Mouse (Mus musculus) liver, embryonic 14.5 days (tissue): ENCODE measurements at regions not wholly inside any gene's neighbourhood (a gene's known extent, or its start where the extent isn't known, plus 50 kb on each side); places are given as distances from the start of the nearest gene placed in this dataset.

Experiments
- ATAC-seq: fragments of 200-750 bp; cut with Nextera tagmentation; 2 replicates; pipeline ENCODE4 v1.8.0; 2017; ENCODE audit warnings: moderate number of reproducible peaks, mild to moderate bottlenecking, moderate library complexity; ENCODE audit not compliant: insufficient read depth
- DNase-seq, 3 experiments: peaks; one replicate each; pipeline ENCODE4 v3.0.0-alpha.2; 2012 to 2013; ENCODE audit warnings: low read depth in 3 of 3, low spot score in 3 of 3
- H3K27ac ChIP-seq: fragments of 300-500 bp; sonication (generic); 2 replicates; pipeline ENCODE4 v1.5.1; 2014; ENCODE audit warnings: moderate library complexity, mild to moderate bottlenecking, control low read depth, inconsistent platforms
- H3K27me3 ChIP-seq: fragments of 300-500 bp; sonication (generic); 2 replicates; pipeline ENCODE4 v1.6.1; 2014; ENCODE audit warnings: mild to moderate bottlenecking, low read length, moderate library complexity; ENCODE audit not compliant: control insufficient read depth, insufficient read depth
- H3K36me3 ChIP-seq: fragments of 300-500 bp; sonication (generic); replicated peaks from 2 replicates; pipeline ENCODE4 v1.6.1; 2014; ENCODE audit warnings: low read depth; ENCODE audit not compliant: control insufficient read depth, insufficient read depth
- H3K4me1 ChIP-seq, 2 experiments: fragments of 200-500 bp in 1 of 2; fragments of 300-500 bp in 1 of 2; sonication (generic) in 1 of 2; replicated peaks; 2 replicates each; pipeline ENCODE4 v1.6.1; 2012 to 2014; ENCODE audit warnings: antibody characterized with exemption in 1 of 2, inconsistent platforms in 1 of 2, low read length in 1 of 2; ENCODE audit not compliant: control insufficient read depth in 2 of 2, insufficient read depth in 2 of 2
- H3K4me2 ChIP-seq: fragments of 300-500 bp; sonication (generic); 2 replicates; pipeline ENCODE4 v1.6.1; 2014; ENCODE audit warnings: low read depth, mild to moderate bottlenecking, control low read depth, moderate library complexity
- H3K4me3 ChIP-seq, 2 experiments: fragments of 200-500 bp in 1 of 2; fragments of 300-500 bp in 1 of 2; sonication (generic) in 1 of 2; 2 replicates each; pipeline ENCODE4 v1.5.1; 2012 to 2014; ENCODE audit warnings: low read depth in 2 of 2, low read length in 2 of 2, mild to moderate bottlenecking in 2 of 2, control low read depth in 1 of 2, inconsistent platforms in 1 of 2, moderate library complexity in 1 of 2; ENCODE audit not compliant: insufficient read depth in 1 of 2
- H3K9ac ChIP-seq: fragments of 300-500 bp; sonication (generic); replicated peaks from 2 replicates; pipeline ENCODE4 v1.6.1; 2014; ENCODE audit warnings: mild to moderate bottlenecking, control low read depth, moderate library complexity
- H3K9me3 ChIP-seq: fragments of 300-500 bp; sonication (generic); 2 replicates; pipeline ENCODE4 v1.6.1; 2016; ENCODE audit warnings: low read length, mixed read lengths; ENCODE audit not compliant: control insufficient read depth
- CTCF ChIP-seq: IDR thresholded peaks from 2 replicates; pipeline ENCODE4 v1.5.1; 2016; ENCODE audit warnings: antibody characterized with exemption, low read depth, control low read depth
- EP300 ChIP-seq: IDR thresholded peaks from 2 replicates; pipeline ENCODE4 v1.6.1; 2016; ENCODE audit warnings: antibody characterized with exemption, low read depth
- WGBS: fragments of 180-500 bp; shearing (Covaris S2); extraction: QIAGEN DNeasy Blood & Tissue Kit; methylation state at CpG from one replicate; pipeline ENCODE4 v1.1.7; 2014; ENCODE audit not compliant: insufficient replicate concordance; 5-methylcytosine and 5-hydroxymethylcytosine counted together

DNA sequence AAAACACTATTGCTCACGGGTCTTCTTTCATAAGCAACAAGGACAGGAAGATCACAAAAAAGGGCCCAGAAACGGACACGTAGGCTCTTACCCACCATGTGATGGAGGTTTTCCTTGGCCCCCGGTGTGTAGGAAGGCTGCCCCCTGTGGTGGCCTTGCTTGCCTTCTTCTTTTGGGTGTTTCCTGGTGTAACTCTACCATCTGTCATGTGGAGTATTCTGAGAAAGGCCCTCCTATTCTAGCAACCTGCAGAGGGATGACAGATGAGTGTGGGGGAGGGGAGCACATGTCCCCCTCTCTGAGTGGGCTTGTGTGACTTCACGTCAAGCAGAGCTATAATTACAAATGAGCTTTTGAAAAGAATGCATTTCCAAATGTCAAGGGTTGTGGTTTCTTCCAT lies 77.3 kb upstream of the Oxgr1 start:
- no peak for DNase-seq
- H3K27ac ChIP-seq: no peak overlapping the region
- 57% methylated on average over 5 of the region's 5 CpGs for WGBS
- H3K27me3 ChIP-seq: no peaks in the 10 kb centered on the region
- no peak overlapping the region for H3K4me3 ChIP-seq
- H3K4me2 ChIP-seq: no peak overlapping the region
- TF ChIP-seq CTCF (no peak), EP300 (no peak)
- H3K9ac ChIP-seq: no peak overlapping the region
- H3K9me3 ChIP-seq: no peaks in the 10 kb centered on the region
- H3K36me3 ChIP-seq: no peaks in the 10 kb centered on the region
- H3K4me1 ChIP-seq: no peaks in the 10 kb centered on the region
- no peak for ATAC-seq

DNA sequence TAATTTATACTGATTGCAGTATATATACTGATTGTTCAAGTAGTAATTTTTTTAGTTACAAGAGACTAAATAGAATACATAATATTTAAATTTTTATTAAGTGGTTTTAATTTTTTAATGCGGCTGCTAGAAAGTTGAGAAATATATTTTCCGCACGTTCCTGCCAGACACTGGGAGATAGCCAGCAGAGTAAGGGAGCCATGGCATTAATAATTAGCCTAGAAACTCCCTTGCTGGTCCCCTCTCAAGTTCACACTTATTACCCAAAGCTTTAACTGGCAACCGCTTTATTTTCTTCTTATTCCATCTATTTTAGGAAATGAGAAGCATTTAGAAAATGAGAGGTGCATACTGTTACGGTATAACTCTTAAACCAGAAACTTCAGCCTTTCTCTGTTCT lies 78.0 kb upstream of the Oxgr1 start:
- Histone ChIP-seq H3K27me3 (no peaks in the 10 kb centered on the region), H3K27ac (no peak overlapping the region), H3K4me1 (no peaks in the 10 kb centered on the region), H3K9ac (no peak overlapping the region), H3K4me2 (no peak overlapping the region), H3K4me3 (no peak overlapping the region), H3K36me3 (no peaks in the 10 kb centered on the region), H3K9me3 (no peaks in the 10 kb centered on the region)
- TF ChIP-seq CTCF: no peak
- ATAC-seq (no peak), DNase-seq (no peak)
- 84% methylated on average over 5 of the region's 5 CpGs for WGBS

DNA sequence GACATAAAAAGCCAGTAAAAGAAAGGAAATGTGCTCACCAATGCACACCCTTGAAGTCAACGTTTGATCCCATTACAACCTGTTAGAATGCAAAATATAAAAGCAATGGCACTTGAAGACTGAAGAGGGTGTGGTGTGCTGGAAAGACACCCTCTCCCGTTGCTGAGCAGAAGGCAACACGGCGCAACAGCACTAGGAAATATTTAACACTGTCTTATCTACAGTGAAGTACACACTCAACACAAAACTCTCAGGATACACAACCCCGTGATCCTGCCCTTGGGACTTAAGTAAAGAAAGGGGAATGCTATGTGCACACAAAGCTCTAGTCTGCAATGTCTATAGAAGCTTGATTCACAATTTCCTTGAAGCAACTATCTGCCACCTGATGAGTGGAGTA lies 83.1 kb upstream of the Oxgr1 start:
- Histone ChIP-seq H3K9me3 (no peaks in the 10 kb centered on the region), H3K4me3 (no peak overlapping the region), H3K9ac (no peak overlapping the region), H3K4me1 (no peaks in the 10 kb centered on the region), H3K27me3 (no peaks in the 10 kb centered on the region), H3K27ac (no peak overlapping the region), H3K4me2 (no peak overlapping the region), H3K36me3 (no peaks in the 10 kb centered on the region)
- ATAC-seq (no peak), DNase-seq (no peak)
- WGBS: 76% methylated on average over 5 of the region's 5 CpGs
- no peak for TF ChIP-seq CTCF

DNA sequence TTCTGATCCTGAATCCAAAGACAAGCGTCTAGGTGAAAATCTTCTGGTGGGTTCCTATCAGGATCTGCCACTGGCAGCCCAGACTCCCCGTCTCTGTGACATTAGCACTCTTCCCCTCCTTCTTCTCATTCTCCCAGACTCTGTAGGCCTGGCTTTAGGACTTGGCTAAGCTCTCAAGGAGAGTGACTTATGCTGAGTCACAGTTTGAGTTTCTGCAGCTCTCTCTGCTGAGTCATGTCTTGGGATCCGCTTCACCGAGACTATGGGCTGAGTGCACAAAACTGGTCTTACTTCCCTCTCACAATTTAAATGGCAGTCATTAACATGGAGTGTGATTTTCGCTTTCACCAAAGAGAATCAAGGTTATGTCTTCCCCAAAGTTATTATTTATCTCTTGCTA lies 85.2 kb upstream of the Oxgr1 start:
- TF ChIP-seq EP300 (no peak), CTCF (no peak)
- no peak for DNase-seq
- no peaks in the 10 kb centered on the region for H3K9me3 ChIP-seq

DNA sequence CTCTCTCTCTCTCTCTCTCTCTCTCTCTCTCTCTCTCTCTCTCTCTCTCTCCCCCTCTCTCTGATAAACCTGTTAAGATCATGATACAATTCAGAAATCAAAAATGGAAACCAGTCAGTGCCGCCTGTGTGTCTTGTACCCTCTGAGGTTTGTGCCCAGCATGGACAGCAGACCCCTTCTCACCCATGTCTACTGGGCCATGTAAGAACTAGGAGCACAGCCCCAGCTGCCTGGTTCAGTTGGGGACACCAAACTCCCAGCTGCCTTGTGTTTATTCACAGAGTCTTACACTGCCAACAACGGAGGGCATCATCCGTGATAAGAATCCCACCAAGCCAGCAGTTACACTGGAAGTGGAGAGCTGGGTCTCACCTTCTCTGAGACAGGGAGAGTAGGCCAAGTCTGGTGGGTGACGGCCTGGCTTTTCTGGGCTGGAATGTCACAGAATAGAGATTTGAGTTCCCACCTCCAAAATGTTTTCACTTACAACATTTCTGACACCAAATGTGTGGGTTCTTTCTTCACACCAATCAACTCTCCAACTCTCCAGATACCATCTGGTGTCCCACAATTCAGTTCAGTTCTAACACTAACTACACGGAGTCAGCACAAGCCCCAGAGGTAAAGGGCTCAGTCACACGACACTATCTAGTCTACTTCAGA lies 92.2 kb upstream of the Oxgr1 start:
- no peak overlapping the region for H3K4me3 ChIP-seq
- no peak for DNase-seq
- H3K9ac ChIP-seq: no peak overlapping the region
- H3K27ac ChIP-seq: no peak overlapping the region
- H3K36me3 ChIP-seq: no peaks in the 10 kb centered on the region
- H3K4me2 ChIP-seq: no peak overlapping the region
- TF ChIP-seq EP300: no peak
- TF ChIP-seq CTCF: no peak
- H3K4me1 ChIP-seq: no peaks in the 10 kb centered on the region
- no peak for ATAC-seq
- H3K9me3 ChIP-seq: no peaks in the 10 kb centered on the region
- 53% methylated on average over 6 of the region's 6 CpGs for WGBS
- H3K27me3 ChIP-seq: no peaks in the 10 kb centered on the region

More for the DNA sequence above, 85.2 kb upstream of the Oxgr1 start:
- Histone ChIP-seq H3K9ac (no peak overlapping the region), H3K36me3 (no peaks in the 10 kb centered on the region), H3K4me3 (no peak overlapping the region), H3K4me1 (no peaks in the 10 kb centered on the region), H3K27ac (no peak overlapping the region), H3K4me2 (no peak overlapping the region), H3K27me3 (no peaks in the 10 kb centered on the region)
- 57% methylated on average over 5 of the region's 5 CpGs for WGBS
- ATAC-seq: no peak
